Mouse (Mus musculus) lung, adult 2 months (tissue): ENCODE measurements at regions not wholly inside any gene's neighbourhood (a gene's known extent, or its start where the extent isn't known, plus 50 kb on each side); places are given as distances from the start of the nearest gene placed in this dataset.

Experiments
- CTCF ChIP-seq: fragments of 200-500 bp; IDR thresholded peaks from 2 replicates; pipeline ENCODE4 v1.5.1; 2011; ENCODE audit warnings: mild to moderate bottlenecking, low read length, control low read depth; ENCODE audit not compliant: insufficient read depth
- POLR2A ChIP-seq: fragments of 200-500 bp; IDR thresholded peaks from 2 replicates; pipeline ENCODE4 v1.6.1; 2011; ENCODE audit warnings: low read depth, mild to moderate bottlenecking, control low read depth, low read length, borderline replicate concordance; ENCODE audit errors: extremely low read depth

DNA sequence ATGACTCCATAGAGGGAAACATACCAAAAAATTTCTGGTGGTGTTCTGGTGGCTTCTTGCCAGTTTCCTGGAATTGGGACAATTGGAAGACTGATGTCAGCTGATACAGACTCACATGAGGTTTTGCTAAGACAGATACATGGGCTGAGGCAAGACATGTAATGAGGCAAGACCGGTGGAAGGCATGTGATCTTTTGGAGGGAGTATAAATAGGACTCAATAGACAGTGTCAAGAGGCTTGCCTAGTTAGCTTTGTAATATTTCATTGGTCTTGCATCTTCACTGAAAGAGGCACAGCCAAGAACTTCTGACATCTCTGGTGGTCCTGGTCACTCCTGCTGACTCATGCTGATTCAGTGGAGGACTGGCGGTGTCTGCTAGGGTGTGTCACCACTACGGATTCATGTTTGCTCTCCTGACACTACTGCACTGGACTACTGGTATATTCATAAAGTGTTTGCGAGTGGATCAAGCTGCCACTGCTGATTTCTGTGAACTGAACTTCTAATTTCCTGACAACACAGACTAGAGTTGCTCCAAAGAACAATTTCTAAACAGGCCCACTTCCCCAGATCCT, 697.7 kb upstream of the 4930444P10Rik start:
- no peak for TF ChIP-seq CTCF
- TF ChIP-seq POLR2A, result no peak
